Mouse (Mus musculus) thymus, postnatal 0 days (tissue): ENCODE measurements around the gene Slc25a39. TPM values are rescaled to one million over a fixed set of nuclear protein-coding genes. Genes with fewer than 3 reads are reported as not detected.
"Not testable (repeated sequence)": the region's sequence is repeated elsewhere in the genome, so short reads cannot be mapped to it uniquely, and the experiment has no call there.

Experiments
- DNase-seq: peaks from one replicate; pipeline ENCODE4 v3.0.0-alpha.2; 2015; ENCODE audit warnings: low spot score
- polyA plus RNA-seq: library from polyadenylated mRNA; unstranded; fragments of >200 nt; fragmentation: Nextera tagmentation; extraction: Ambion mirVana; gene quantifications from 2 replicates; pipeline ENCODE4 v1.2.1, GENCODE M21; 2015

Slc25a39 gene
- polyA plus RNA-seq, 1 experiment from 2014 or later, result 97.8 TPM

- no peak for DNase-seq
Observed at GRCm38 (mm10) chr11:102375196-102376173, 32.3 kb downstream of the Slc25a39 start.

- DNase-seq, result no peak
Observed at GRCm38 (mm10) chr11:102374108-102374725, 33.5 kb downstream of the Slc25a39 start.

GRCm38 (mm10) chr11:102373646-102374045, 34.1 kb downstream of the Slc25a39 start:
- DNase-seq, result no peak

GRCm38 (mm10) chr11:102372936-102373335, 34.8 kb downstream of the Slc25a39 start:
- DNase-seq, result no peak

GRCm38 (mm10) chr11:102371926-102372685, 35.6 kb downstream of the Slc25a39 start:
- no peak for DNase-seq

GRCm38 (mm10) chr11:102370285-102370684, 37.5 kb downstream of the Slc25a39 start:
- no peak for DNase-seq

GRCm38 (mm10) chr11:102369263-102369662, 38.5 kb downstream of the Slc25a39 start:
- DNase-seq, result no peak

- no peak for DNase-seq
Observed at GRCm38 (mm10) chr11:102368347-102368746, 39.4 kb downstream of the Slc25a39 start.

GRCm38 (mm10) chr11:102367504-102368280, 40.1 kb downstream of the Slc25a39 start:
- DNase-seq, result no peak

GRCm38 (mm10) chr11:102366103-102366502, 41.6 kb downstream of the Slc25a39 start, which contains the start of gene Slc4a1:
Gene Slc4a1 (minus strand): TSS chr11:102366203.
- not testable (repeated sequence) for DNase-seq

GRCm38 (mm10) chr11:102365699-102366098, 42.0 kb downstream of the Slc25a39 start:
- no peak for DNase-seq

- no peak for DNase-seq
Observed at GRCm38 (mm10) chr11:102364570-102365371, 43.0 kb downstream of the Slc25a39 start.

- DNase-seq, result no peak
Observed at GRCm38 (mm10) chr11:102363623-102364022, 44.1 kb downstream of the Slc25a39 start.

- DNase-seq, result no peak
Observed at GRCm38 (mm10) chr11:102361776-102362495, 45.8 kb downstream of the Slc25a39 start.

GRCm38 (mm10) chr11:102358365-102358764, 49.4 kb downstream of the Slc25a39 start:
- DNase-seq, result no peak

- DNase-seq, result no peak
Observed at GRCm38 (mm10) chr11:102356636-102357350, 51.0 kb downstream of the Slc25a39 start.

GRCm38 (mm10) chr11:102356190-102356589, 51.6 kb downstream of the Slc25a39 start:
- no peak for DNase-seq

- DNase-seq, result no peak
Observed at GRCm38 (mm10) chr11:102355501-102355900, 52.2 kb downstream of the Slc25a39 start.
